Mouse (Mus musculus): ENCODE measurements around the gene Grpr. TPM values are rescaled to one million over a fixed set of nuclear protein-coding genes. Genes with fewer than 3 reads are reported as not detected.
A peak's percentile ranks its signal among the peaks of the same experiment; 100 is the strongest.

The Grpr gene
- 0.53 and 0.96 TPM in 2 replicates for polyA plus RNA-seq (2015; fragmentation: Nextera tagmentation; extraction: Ambion mirVana)

- Histone ChIP-seq H3K4me3 (replicated peaks) (no peak within 1 kb of the TSS), H3K4me1 (replicated peaks) (no peaks in the 10 kb centered on the region), H3K36me3 (no peaks in the 10 kb centered on the region), H3K4me2 (replicated peaks) (no peak within 1 kb of the TSS), H3K9me3 (no peaks in the 10 kb centered on the region), H3K9ac (no peak within 1 kb of the TSS), H3K27me3 (replicated peaks) (no peaks in the 10 kb centered on the region), H3K27ac (no peak within 1 kb of the TSS)
- ATAC-seq, result peak; percentile 83
- WGBS, result 18% methylated on average over 7 of the region's 7 CpGs
Observed at GRCm38 (mm10) chrX:163549666-163550065, at the start of gene Grpr. Gene Grpr (minus strand): TSS chrX:163549677.

DNA sequence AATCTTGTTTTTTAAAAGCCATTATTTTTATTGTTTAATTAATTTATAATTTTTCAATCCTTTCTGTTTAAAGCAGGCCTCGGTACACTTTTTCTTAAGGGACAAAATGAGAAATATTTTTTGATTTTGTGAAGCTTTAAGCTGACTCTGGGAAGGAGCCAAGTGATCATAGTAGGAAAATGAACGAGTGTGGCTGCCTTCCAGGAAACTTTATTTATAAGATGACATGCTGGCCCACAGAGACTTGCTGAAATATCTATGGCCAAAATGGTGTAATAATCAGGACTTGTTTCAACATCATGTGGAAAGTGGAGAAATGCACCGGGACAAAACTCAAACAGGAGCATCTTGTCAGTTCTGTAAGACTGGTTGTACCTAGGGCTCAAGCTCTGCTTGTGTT is 11.0 kb upstream of the Grpr start:
- H3K4me3 ChIP-seq (replicated peaks), result no peak overlapping the region
- H3K9ac ChIP-seq, result no peak overlapping the region
- H3K9me3 ChIP-seq, result no peaks in the 10 kb centered on the region
- no peak overlapping the region for H3K27ac ChIP-seq
- no peaks in the 10 kb centered on the region for H3K27me3 ChIP-seq (replicated peaks)
- no peaks in the 10 kb centered on the region for H3K4me1 ChIP-seq (replicated peaks)
- H3K36me3 ChIP-seq, result no peaks in the 10 kb centered on the region
- no peak overlapping the region for H3K4me2 ChIP-seq (replicated peaks)
- no peak for ATAC-seq
- 60% methylated on average over 3 of the region's 3 CpGs for WGBS

DNA sequence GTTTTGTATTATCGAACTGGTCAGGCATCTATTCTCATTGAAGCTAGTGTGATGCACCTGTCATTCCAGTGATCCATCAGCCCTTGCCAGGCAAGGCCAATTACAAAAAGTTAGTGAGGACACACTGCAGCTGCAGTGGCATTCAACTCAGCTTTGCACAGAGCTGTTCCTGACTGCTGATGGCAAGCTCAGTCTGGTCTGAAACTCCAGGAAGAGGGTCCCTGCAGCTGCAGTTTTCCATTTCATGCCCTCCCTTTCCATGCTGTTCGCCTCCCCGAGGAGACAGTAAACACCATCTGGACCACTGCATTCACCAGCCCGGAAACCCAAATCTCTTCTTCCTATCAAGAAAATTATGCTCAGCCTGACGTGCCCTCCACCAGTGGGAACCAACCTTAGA is 2.4 kb downstream of the Grpr start:
- no peak overlapping the region for H3K4me2 ChIP-seq (replicated peaks)
- WGBS, result 77% methylated on average over 5 of the region's 5 CpGs
- H3K4me1 ChIP-seq (replicated peaks), result no peaks in the 10 kb centered on the region
- no peak overlapping the region for H3K9ac ChIP-seq
- no peak for ATAC-seq
- no peaks in the 10 kb centered on the region for H3K9me3 ChIP-seq
- no peak overlapping the region for H3K4me3 ChIP-seq (replicated peaks)
- no peak overlapping the region for H3K27ac ChIP-seq
- H3K27me3 ChIP-seq (replicated peaks), result no peaks in the 10 kb centered on the region
- H3K36me3 ChIP-seq, result no peaks in the 10 kb centered on the region

- H3K4me1 ChIP-seq (replicated peaks), result no peaks in the 10 kb centered on the region
- no peak overlapping the region for H3K4me3 ChIP-seq (replicated peaks)
- ATAC-seq, result no peak
- 64% methylated on average over 2 of the region's 2 CpGs for WGBS
- H3K36me3 ChIP-seq, result no peaks in the 10 kb centered on the region
- H3K9me3 ChIP-seq, result no peaks in the 10 kb centered on the region
- H3K27ac ChIP-seq, result no peak overlapping the region
- no peaks in the 10 kb centered on the region for H3K27me3 ChIP-seq (replicated peaks)
- no peak overlapping the region for H3K9ac ChIP-seq
- no peak overlapping the region for H3K4me2 ChIP-seq (replicated peaks)
Observed at GRCm38 (mm10) chrX:163532836-163533235, 16.6 kb downstream of the Grpr start.

- Histone ChIP-seq H3K4me1 (replicated peaks) (no peaks in the 10 kb centered on the region), H3K27ac (no peak overlapping the region), H3K9ac (no peak overlapping the region), H3K27me3 (replicated peaks) (no peaks in the 10 kb centered on the region; the same call in 1 of the 2 replicates), H3K36me3 (no peaks in the 10 kb centered on the region), H3K4me2 (replicated peaks) (no peak overlapping the region), H3K4me3 (replicated peaks) (no peak overlapping the region), H3K9me3 (no peaks in the 10 kb centered on the region)
- 56% methylated on average over 4 of the region's 4 CpGs for WGBS
- peak; percentile 77 for ATAC-seq
Observed at GRCm38 (mm10) chrX:163518963-163519541, 30.4 kb downstream of the Grpr start.

GRCm38 (mm10) chrX:163511766-163512165 is 37.7 kb downstream of the Grpr start:
- Histone ChIP-seq H3K4me3 (replicated peaks) (no peak overlapping the region), H3K36me3 (no peaks in the 10 kb centered on the region), H3K9ac (no peak overlapping the region), H3K27ac (no peak overlapping the region), H3K9me3 (no peaks in the 10 kb centered on the region), H3K27me3 (replicated peaks) (0 out of 2 replicates have a peak, but pooled peaks cover 3% of the 10 kb centered on the region), H3K4me1 (replicated peaks) (no peaks in the 10 kb centered on the region), H3K4me2 (replicated peaks) (no peak overlapping the region)
- ATAC-seq, result peak; percentile 63
- WGBS, result 16% methylated on average over 2 of the region's 2 CpGs

- H3K27me3 ChIP-seq (replicated peaks), result no peaks in the 10 kb centered on the region
- no peaks in the 10 kb centered on the region for H3K4me1 ChIP-seq (replicated peaks)
- no peak for ATAC-seq
- H3K27ac ChIP-seq, result no peak overlapping the region
- no peak overlapping the region for H3K9ac ChIP-seq
- no peaks in the 10 kb centered on the region for H3K9me3 ChIP-seq
- H3K4me3 ChIP-seq (replicated peaks), result no peak overlapping the region
- 75% methylated on average over 3 of the region's 3 CpGs for WGBS
- no peaks in the 10 kb centered on the region for H3K36me3 ChIP-seq
- H3K4me2 ChIP-seq (replicated peaks), result no peak overlapping the region
Observed at GRCm38 (mm10) chrX:163502088-163502487, 47.4 kb downstream of the Grpr start.

Other genes with a start within 250 kb of the Grpr start
- 0.14 TPM in 1 of 2 replicates, not detected in the other for gene Rnf138rt1, start 211.7 kb upstream of the Grpr start, polyA plus RNA-seq (2015; fragmentation: Nextera tagmentation; extraction: Ambion mirVana)